Mouse (Mus musculus): Measurements from ENCODE around the gene Sfxn3. TPM values are rescaled to one million over a fixed set of nuclear protein-coding genes. Genes with fewer than 3 reads are reported as not detected.
A peak's percentile ranks its signal among the peaks of the same experiment; 100 is the strongest.
"Not testable (repeated sequence)": the region's sequence is repeated elsewhere in the genome, so short reads cannot be mapped to it uniquely, and the experiment has no call there.

The Sfxn3 gene
- polyA plus RNA-seq, 1 experiment from 2014 or later = 67.8 TPM

GRCm38 (mm10) chr19:45038198-45038597, 9.1 kb upstream of the Sfxn3 start:
- DNase-seq (ENCODE audit: low spot score); ATAC-seq (ENCODE audit: low FRiP score): not testable (repeated sequence)
- 90% methylated on average over 7 of the region's 7 CpGs for WGBS

GRCm38 (mm10) chr19:45040214-45040613, 7.1 kb upstream of the Sfxn3 start:
- WGBS = 47% methylated on average over 13 of the region's 13 CpGs

More at GRCm38 (mm10) chr19:45038198-45038597, 9.1 kb upstream of the Sfxn3 start:
- not testable (repeated sequence) for H3K9me3 ChIP-seq (ENCODE audit: control insufficient read depth, low read length); H3K27me3 ChIP-seq (ENCODE audit: control insufficient read depth, insufficient read depth, low read length); H3K9ac ChIP-seq; H3K27ac ChIP-seq; H3K4me3 ChIP-seq (replicated peaks; ENCODE audit: low read length); H3K4me1 ChIP-seq (replicated peaks; ENCODE audit: control insufficient read depth, insufficient read depth, low read length); H3K4me2 ChIP-seq (replicated peaks); H3K36me3 ChIP-seq (replicated peaks; ENCODE audit: control insufficient read depth, insufficient read depth)

DNA sequence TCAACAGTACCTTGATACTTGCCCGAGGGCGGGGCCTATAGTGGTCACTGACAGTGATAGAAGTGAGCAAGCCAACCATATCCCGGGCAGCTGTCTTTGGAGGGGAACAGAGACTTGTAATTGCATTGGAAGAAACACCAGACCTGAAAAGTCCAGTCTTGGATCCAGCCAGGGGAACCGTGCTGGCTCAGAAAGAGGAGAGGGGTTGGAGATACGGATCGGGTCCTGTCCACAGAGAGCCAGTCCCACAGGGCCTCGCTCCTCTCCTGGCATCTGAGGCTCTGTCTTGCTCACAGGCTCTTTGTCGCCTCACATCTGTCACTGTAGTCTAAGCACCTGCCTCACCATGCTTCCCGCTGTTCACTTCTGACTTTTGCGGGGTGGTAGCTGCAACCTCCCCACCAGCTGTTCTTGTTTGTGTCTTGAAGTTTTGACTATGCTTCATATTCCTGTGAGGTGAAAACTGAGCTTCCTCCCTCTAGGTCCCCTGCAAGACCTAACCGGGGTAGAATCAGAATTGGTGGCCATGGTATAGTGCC, 2.8 kb upstream of the Sfxn3 start:
- no peaks in the 10 kb centered on the region for H3K9me3 ChIP-seq (ENCODE audit: control insufficient read depth, low read length)
- H3K36me3 ChIP-seq (replicated peaks; ENCODE audit: control insufficient read depth, insufficient read depth) = 0 out of 2 replicates have a peak, but pooled peaks cover 4% of the 10 kb centered on the region
- DNase-seq (ENCODE audit: low spot score) = no peak
- H3K9ac ChIP-seq = no peak overlapping the region
- no peak overlapping the region for H3K27ac ChIP-seq
- H3K4me1 ChIP-seq (replicated peaks; ENCODE audit: control insufficient read depth, insufficient read depth, low read length) = peaks cover 25% of the 10 kb centered on the region
- H3K27me3 ChIP-seq (ENCODE audit: control insufficient read depth, insufficient read depth, low read length) = peaks cover 14% of the 10 kb centered on the region
- no peak for ATAC-seq (ENCODE audit: low FRiP score)
- no peak overlapping the region for H3K4me2 ChIP-seq (replicated peaks)
- WGBS = 62% methylated on average over 11 of the region's 11 CpGs
- no peak overlapping the region for H3K4me3 ChIP-seq (replicated peaks; ENCODE audit: low read length)

More at GRCm38 (mm10) chr19:45040214-45040613, 7.1 kb upstream of the Sfxn3 start:
- no peak for DNase-seq (ENCODE audit: low spot score)
- ATAC-seq (ENCODE audit: low FRiP score) = no peak
- H3K4me2 ChIP-seq (replicated peaks) = no peak overlapping the region
- H3K9me3 ChIP-seq (ENCODE audit: control insufficient read depth, low read length) = no peaks in the 10 kb centered on the region
- no peak overlapping the region for H3K4me3 ChIP-seq (replicated peaks; ENCODE audit: low read length)
- peaks cover 8% of the 10 kb centered on the region for H3K27me3 ChIP-seq (ENCODE audit: control insufficient read depth, insufficient read depth, low read length)
- no peak overlapping the region for H3K9ac ChIP-seq
- H3K36me3 ChIP-seq (replicated peaks; ENCODE audit: control insufficient read depth, insufficient read depth) = no peaks in the 10 kb centered on the region
- no peak overlapping the region for H3K27ac ChIP-seq
- no peaks in the 10 kb centered on the region for H3K4me1 ChIP-seq (replicated peaks; ENCODE audit: control insufficient read depth, insufficient read depth, low read length)

- WGBS = 57% methylated on average over 15 of the region's 15 CpGs
- Histone ChIP-seq H3K4me2 (replicated peaks) (no peak overlapping the region), H3K4me1 (replicated peaks; ENCODE audit: control insufficient read depth, insufficient read depth, low read length) (peaks cover 29% of the 10 kb centered on the region), H3K4me3 (replicated peaks; ENCODE audit: low read length) (no peak overlapping the region), H3K9me3 (ENCODE audit: control insufficient read depth, low read length) (no peaks in the 10 kb centered on the region), H3K36me3 (replicated peaks; ENCODE audit: control insufficient read depth, insufficient read depth) (0 out of 2 replicates have a peak, but pooled peaks cover 11% of the 10 kb centered on the region), H3K27me3 (ENCODE audit: control insufficient read depth, insufficient read depth, low read length) (peaks cover 10% of the 10 kb centered on the region; the same call in 1 of the 2 replicates), H3K9ac (no peak overlapping the region), H3K27ac (no peak overlapping the region)
- ATAC-seq (ENCODE audit: low FRiP score) = no peak
- no peak for DNase-seq (ENCODE audit: low spot score)
Observed at GRCm38 (mm10) chr19:45045236-45045635, 2.1 kb upstream of the Sfxn3 start.

- Histone ChIP-seq H3K9me3 (ENCODE audit: control insufficient read depth, low read length) (no peaks in the 10 kb centered on the region), H3K9ac (peak within 1 kb of the TSS; percentile 72), H3K4me3 (replicated peaks; ENCODE audit: low read length) (peak within 1 kb of the TSS; percentile 50), H3K27ac (peak within 1 kb of the TSS; percentile 94), H3K36me3 (replicated peaks; ENCODE audit: control insufficient read depth, insufficient read depth) (peaks cover 14% of the 10 kb centered on the region), H3K27me3 (ENCODE audit: control insufficient read depth, insufficient read depth, low read length) (peaks cover 10% of the 10 kb centered on the region; the same call in 1 of the 2 replicates), H3K4me1 (replicated peaks; ENCODE audit: control insufficient read depth, insufficient read depth, low read length) (peaks cover 29% of the 10 kb centered on the region), H3K4me2 (replicated peaks) (peak within 1 kb of the TSS; percentile 76)
- 85% methylated on average over 5 of the region's 5 CpGs for WGBS
- ATAC-seq (ENCODE audit: low FRiP score) = no peak
- no peak for DNase-seq (ENCODE audit: low spot score)
Observed at GRCm38 (mm10) chr19:45045651-45046050, 1.7 kb upstream of the Sfxn3 start, which contains the start of gene Pdzd7. Pdzd7 (minus strand) TSS chr19:45045717.

DNA sequence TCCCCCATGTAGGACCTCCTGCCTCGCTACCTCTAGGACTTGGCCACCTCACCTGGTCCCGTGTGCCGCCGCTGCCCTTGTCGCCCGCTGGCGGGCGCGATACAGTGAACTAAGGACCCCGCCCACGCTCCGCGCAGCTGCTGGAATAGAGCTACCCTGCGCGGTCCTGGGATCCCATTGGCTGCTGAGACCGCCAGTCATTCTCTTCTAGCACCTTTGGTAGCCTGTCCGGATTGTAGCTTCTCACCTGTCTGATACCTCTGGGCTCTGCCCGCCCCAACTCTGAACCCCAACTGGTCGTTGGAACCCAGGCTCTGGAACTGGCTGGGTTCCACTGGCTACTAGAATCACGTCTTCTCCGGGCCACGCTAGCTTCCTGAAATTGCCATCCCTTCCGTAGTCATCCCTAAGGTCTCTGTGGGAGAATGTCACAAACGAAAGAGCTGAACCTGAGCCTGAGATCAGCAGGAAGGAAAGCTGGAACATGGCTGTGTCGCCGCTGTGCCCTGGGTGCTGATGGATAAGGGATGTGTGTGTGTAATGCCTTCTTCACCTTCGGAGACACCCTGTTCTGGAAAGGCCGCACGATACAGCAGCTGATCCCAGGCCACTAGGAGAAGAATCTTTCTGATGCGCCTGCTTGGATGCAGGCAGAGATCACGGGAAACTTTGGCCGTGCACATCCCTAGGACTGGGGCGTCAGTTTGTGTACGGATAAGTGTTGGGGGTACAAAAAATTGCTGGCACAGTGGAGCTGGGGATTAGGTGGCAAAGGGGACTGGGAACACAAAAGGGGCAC, 581 bp upstream of the Sfxn3 start:
- Histone ChIP-seq H3K9me3 (ENCODE audit: control insufficient read depth, low read length) (no peaks in the 10 kb centered on the region), H3K4me1 (replicated peaks; ENCODE audit: control insufficient read depth, insufficient read depth, low read length) (peaks cover 29% of the 10 kb centered on the region), H3K36me3 (replicated peaks; ENCODE audit: control insufficient read depth, insufficient read depth) (peaks cover 25% of the 10 kb centered on the region), H3K27me3 (ENCODE audit: control insufficient read depth, insufficient read depth, low read length) (peaks cover 10% of the 10 kb centered on the region; the same call in 1 of the 2 replicates), H3K4me3 (replicated peaks; ENCODE audit: low read length) (peak overlapping the region; percentile 50), H3K9ac (peak overlapping the region; percentile 72), H3K4me2 (replicated peaks) (peak overlapping the region; percentile 76), H3K27ac (peak overlapping the region; percentile 94)
- peak; percentile 80 for DNase-seq (ENCODE audit: low spot score)
- WGBS = 1% methylated on average over 34 of the region's 34 CpGs
- peak; percentile 54 for ATAC-seq (ENCODE audit: low FRiP score)

- ATAC-seq (ENCODE audit: low FRiP score) (peak; percentile 48), DNase-seq (ENCODE audit: low spot score) (peak; percentile 33)
- Histone ChIP-seq H3K4me1 (replicated peaks; ENCODE audit: control insufficient read depth, insufficient read depth, low read length) (peaks cover 29% of the 10 kb centered on the region), H3K27me3 (ENCODE audit: control insufficient read depth, insufficient read depth, low read length) (peaks cover 10% of the 10 kb centered on the region; the same call in 1 of the 2 replicates), H3K9ac (peak overlapping the region; percentile 72), H3K9me3 (ENCODE audit: control insufficient read depth, low read length) (no peaks in the 10 kb centered on the region), H3K27ac (peak overlapping the region; percentile 94), H3K36me3 (replicated peaks; ENCODE audit: control insufficient read depth, insufficient read depth) (peaks cover 39% of the 10 kb centered on the region), H3K4me3 (replicated peaks; ENCODE audit: low read length) (peak overlapping the region; percentile 50), H3K4me2 (replicated peaks) (peak overlapping the region; percentile 76)
- WGBS = 33% methylated on average over 11 of the region's 11 CpGs
Observed at GRCm38 (mm10) chr19:45047935-45048643, 786 bp downstream of the Sfxn3 start.

- Histone ChIP-seq H3K4me2 (replicated peaks) (peak overlapping the region; percentile 76), H3K27ac (peak overlapping the region; percentile 94), H3K36me3 (replicated peaks; ENCODE audit: control insufficient read depth, insufficient read depth) (peaks cover 46% of the 10 kb centered on the region), H3K4me3 (replicated peaks; ENCODE audit: low read length) (peak overlapping the region; percentile 50), H3K9ac (peak overlapping the region; percentile 72), H3K9me3 (ENCODE audit: control insufficient read depth, low read length) (no peaks in the 10 kb centered on the region), H3K27me3 (ENCODE audit: control insufficient read depth, insufficient read depth, low read length) (peaks cover 10% of the 10 kb centered on the region; the same call in 1 of the 2 replicates), H3K4me1 (replicated peaks; ENCODE audit: control insufficient read depth, insufficient read depth, low read length) (peaks cover 29% of the 10 kb centered on the region)
- ATAC-seq (ENCODE audit: low FRiP score) (no peak), DNase-seq (ENCODE audit: low spot score) (no peak)
- WGBS = 79% methylated on average over 12 of the region's 12 CpGs
Observed at GRCm38 (mm10) chr19:45048644-45049365, 1.5 kb downstream of the Sfxn3 start.
